Mouse (Mus musculus): ENCODE data around the gene 9130409I23Rik. TPM values are rescaled to one million over a fixed set of nuclear protein-coding genes. Genes with fewer than 3 reads are reported as not detected.

Gene 9130409I23Rik
- not detected for polyA plus RNA-seq (2017; shearing (Covaris generic))

GRCm38 (mm10) chr1:181050937-181051336, at the start of gene 9130409I23Rik:
Gene 9130409I23Rik, plus strand, starts transcription at chr1:181051237.

DNA sequence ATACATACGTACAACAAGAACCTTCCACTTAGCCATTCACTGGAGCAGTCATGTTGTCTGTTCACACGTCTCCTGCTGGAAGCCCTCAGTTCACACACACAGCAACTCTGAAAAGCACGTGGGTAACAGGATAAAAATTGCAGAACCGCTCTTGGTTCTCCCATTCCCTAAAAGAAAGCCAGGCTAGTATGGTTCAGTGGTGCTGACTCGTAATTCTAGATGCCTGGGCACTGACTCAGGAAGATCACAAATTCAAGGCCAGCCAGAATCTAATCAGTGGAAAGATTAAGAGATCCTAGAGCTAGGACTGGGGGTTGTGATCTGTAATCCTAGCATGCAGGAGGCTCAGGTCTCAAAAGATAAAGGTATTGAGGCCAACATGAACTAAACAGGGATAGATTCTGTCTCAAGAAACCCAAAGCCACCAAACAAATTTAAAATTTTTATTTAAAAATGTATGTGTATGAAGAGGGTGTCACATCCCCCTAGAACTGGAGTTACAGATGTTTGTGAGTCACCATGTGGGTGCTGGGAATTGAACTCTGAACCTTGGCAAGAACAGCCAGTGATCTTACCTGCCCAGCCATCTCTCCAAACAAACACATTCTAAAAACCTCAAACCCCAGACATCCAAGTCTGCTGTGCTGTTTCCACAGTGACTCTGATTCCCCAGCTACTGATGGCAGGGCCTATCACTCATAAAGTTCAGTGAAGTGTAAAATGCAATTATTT, 30.1 kb upstream of the 9130409I23Rik start, which contains the start of gene Ephx1:
TSS of gene Ephx1 (minus strand) at position 149 of the 732 bp plus-strand sequence.

Other genes with a start within 250 kb of the 9130409I23Rik start
- 1,299 TPM for gene H3f3a, start 237.3 kb upstream of the 9130409I23Rik start, polyA plus RNA-seq (2017; shearing (Covaris generic))
- 80.3 TPM for gene Sde2, start 200.1 kb upstream of the 9130409I23Rik start, polyA plus RNA-seq (2017; shearing (Covaris generic))
- gene Lefty2, start 158.1 kb upstream of the 9130409I23Rik start, polyA plus RNA-seq (2017; shearing (Covaris generic)): not detected
- 163 TPM for gene Pycr2, start 146.9 kb upstream of the 9130409I23Rik start, polyA plus RNA-seq (2017; shearing (Covaris generic))
- gene Lefty1, start 116.2 kb upstream of the 9130409I23Rik start, polyA plus RNA-seq (2017; shearing (Covaris generic)): 0.78 TPM
- gene Tmem63a, start 108.9 kb upstream of the 9130409I23Rik start, polyA plus RNA-seq (2017; shearing (Covaris generic)): 59.2 TPM
- gene Ephx1, start 30.3 kb upstream of the 9130409I23Rik start, polyA plus RNA-seq (2017; shearing (Covaris generic)): 125 TPM
- gene Nvl, start 93.0 kb downstream of the 9130409I23Rik start, polyA plus RNA-seq (2017; shearing (Covaris generic)): 26.7 TPM
- 46.0 TPM for gene Cnih4, start 93.5 kb downstream of the 9130409I23Rik start, polyA plus RNA-seq (2017; shearing (Covaris generic))
- gene Wdr26, start 160.8 kb downstream of the 9130409I23Rik start, polyA plus RNA-seq (2017; shearing (Covaris generic)): 102 TPM

Measured in naive thymus-derived CD4-positive, alpha-beta T cell, adult 5 months (primary cell).